ENCODE assay signal across 9 mouse cellular contexts in genomic region chr8:113984845-113985244, GRCm38 (mm10).
DNase-seq lines count a peak whose midpoint lies in the region; ATAC-seq lines count a peak whose summit lies in the region.
"Had no signal": no experiment of that assay in that cellular context is flagged by ENCODE, and none has a peak within 500 bp of the region (broad histone marks: within the 10 kb centered on the region; RNA-seq: fewer than 3 reads in every experiment).

No protein-coding gene starts in this region.

- H3K27ac ChIP-seq in liver, embryonic 11.5 days (ENCODE audit: low read depth, low read length) = no peak overlapping the region
- H3K27ac ChIP-seq: heart, embryonic 15.5 days had no signal

- no peak overlapping the region for H3K9ac ChIP-seq in liver, embryonic 11.5 days (ENCODE audit: low read depth, low read length)
- H3K9ac ChIP-seq: heart, embryonic 15.5 days had no signal

- H3K4me2 ChIP-seq in liver, embryonic 11.5 days = no peak overlapping the region
- H3K4me2 ChIP-seq: heart, embryonic 15.5 days had no signal

- no peaks in the 10 kb centered on the region for H3K4me1 ChIP-seq in liver, embryonic 11.5 days (replicated peaks; ENCODE audit: control insufficient read depth, insufficient read depth, low read length)
- H3K4me1 ChIP-seq: heart, embryonic 15.5 days had no signal

- peak; percentile 71 for DNase-seq in CD4-positive, CD25-positive, alpha-beta regulatory T cell, adult 2 months (ENCODE audit: low read depth, low spot score)
- peak; percentile 14 for DNase-seq in WW6 (ENCODE audit: low read depth, low spot score)
- peak; percentile 89 for DNase-seq in cerebellum, postnatal 14 days
- DNase-seq in frontal cortex, postnatal 36 days (ENCODE audit: low spot score in 2 of 2) = peak; percentile 51 to 57
- peak; percentile 82 for DNase-seq in kidney, postnatal 10 days
- peak; percentile 59 for DNase-seq in liver, embryonic 11.5 days (ENCODE audit: low spot score)
- peak; percentile 20 for DNase-seq in retina, adult 2 months (ENCODE audit: low read depth, low spot score)

- peaks cover 3% of the 10 kb centered on the region; the same call in 1 of the 2 replicates for H3K27me3 ChIP-seq in liver, embryonic 11.5 days (replicated peaks; ENCODE audit: control insufficient read depth, insufficient read depth, low read length)

- H3K36me3 ChIP-seq in liver, embryonic 11.5 days (ENCODE audit: control insufficient read depth, insufficient read depth, low read length) = no peaks in the 10 kb centered on the region
- H3K36me3 ChIP-seq: heart, embryonic 15.5 days had no signal

- ATAC-seq in liver, embryonic 11.5 days (replicated peaks; ENCODE audit: low FRiP score) = no peak
- no peak for ATAC-seq in erythroid progenitor cell, adult 5-6 weeks (replicated peaks; ENCODE audit: low FRiP score, poor library complexity, severe bottlenecking)

- H3K9me3 ChIP-seq in liver, embryonic 11.5 days (ENCODE audit: control insufficient read depth, low read length) = no peaks in the 10 kb centered on the region
- H3K9me3 ChIP-seq: heart, embryonic 15.5 days had no signal

- WGBS in liver, embryonic 11.5 days = 8% methylated on average over 10 of the region's 10 CpGs

- no peak overlapping the region for H3K4me3 ChIP-seq in liver, embryonic 11.5 days (ENCODE audit: low read depth, low read length)
- H3K4me3 ChIP-seq: heart, embryonic 15.5 days had no signal

Comparison
In these comparisons a context has a peak if more than half of its experiments do, and no peak if none do; other contexts are left out.
1. DNase-seq: peak in every context shown above with its lines; median percentile 89 in cerebellum, postnatal 14 days; 82 in kidney, postnatal 10 days; 71 in CD4-positive, CD25-positive, alpha-beta regulatory T cell, adult 2 months; 59 in liver, embryonic 11.5 days; 54 in frontal cortex, postnatal 36 days; 20 in retina, adult 2 months; 14 in WW6.